Mouse (Mus musculus) adrenal gland, postnatal 14 days (tissue): ENCODE measurements at regions not wholly inside any gene's neighbourhood (a gene's known extent, or its start where the extent isn't known, plus 50 kb on each side); places are given as distances from the start of the nearest gene placed in this dataset.

Source experiments
- DNase-seq: peaks from one replicate; pipeline ENCODE4 v3.0.0; 2021; ENCODE audit warnings: mixed read lengths

DNA sequence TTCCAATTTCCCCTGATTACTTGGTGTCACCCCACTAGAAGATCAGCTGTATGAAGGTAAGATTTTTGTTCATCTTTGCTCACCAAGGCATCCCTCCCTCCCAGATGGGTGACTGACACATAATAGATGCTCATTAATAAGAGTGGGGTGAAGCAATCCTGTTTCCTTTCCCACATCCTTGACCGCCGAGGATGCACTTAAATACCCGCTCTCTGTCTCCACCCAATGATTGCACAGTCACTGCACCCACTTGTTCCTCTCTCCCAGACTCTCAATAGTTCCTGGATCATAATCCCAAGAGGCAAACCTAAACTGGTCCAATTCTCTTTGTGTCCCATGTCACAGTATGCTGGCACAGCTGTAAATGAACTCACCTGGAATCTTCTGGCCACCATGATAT, 86.4 kb upstream of the Ccn6 start:
- DNase-seq: no peak

DNA sequence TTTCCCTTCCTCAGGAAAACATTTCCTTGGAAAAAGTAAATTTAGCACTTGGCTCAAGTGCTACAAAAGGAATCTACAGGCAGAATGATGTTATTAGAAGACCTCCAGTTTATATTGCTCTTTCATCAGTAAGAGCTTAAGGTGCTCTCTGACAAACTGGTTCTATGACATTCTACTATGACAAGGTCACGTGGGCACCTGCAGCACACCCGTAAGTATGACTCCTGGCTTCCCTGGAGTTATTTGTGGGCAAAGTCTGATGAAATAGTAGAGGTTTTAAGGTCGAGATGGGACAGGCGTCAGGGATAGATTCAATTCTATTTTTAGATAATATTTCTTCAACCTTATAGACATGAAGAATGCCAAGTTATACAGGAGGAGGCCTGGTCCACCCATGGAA, 84.9 kb upstream of the Ccn6 start:
- DNase-seq: no peak

DNA sequence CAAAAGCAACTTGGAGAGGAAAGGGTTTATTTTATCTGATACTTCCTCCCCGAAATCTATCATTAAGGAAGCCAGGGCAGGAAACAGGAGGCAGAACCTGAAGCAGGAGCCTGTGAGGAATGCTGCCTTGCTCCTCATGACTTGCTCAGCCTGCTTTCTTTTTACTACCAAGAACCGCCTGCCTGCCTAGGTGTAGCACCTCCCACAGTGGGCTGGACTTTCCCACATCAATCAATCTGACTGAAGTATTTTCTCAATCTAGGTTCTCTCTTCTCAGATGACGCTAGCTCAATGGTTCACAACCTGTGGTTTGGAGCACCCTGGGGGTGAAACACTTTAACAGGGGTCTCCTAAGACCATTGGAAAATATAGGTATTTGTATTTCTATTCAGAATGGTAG, 83.4 kb upstream of the Ccn6 start:
- DNase-seq: no peak

DNA sequence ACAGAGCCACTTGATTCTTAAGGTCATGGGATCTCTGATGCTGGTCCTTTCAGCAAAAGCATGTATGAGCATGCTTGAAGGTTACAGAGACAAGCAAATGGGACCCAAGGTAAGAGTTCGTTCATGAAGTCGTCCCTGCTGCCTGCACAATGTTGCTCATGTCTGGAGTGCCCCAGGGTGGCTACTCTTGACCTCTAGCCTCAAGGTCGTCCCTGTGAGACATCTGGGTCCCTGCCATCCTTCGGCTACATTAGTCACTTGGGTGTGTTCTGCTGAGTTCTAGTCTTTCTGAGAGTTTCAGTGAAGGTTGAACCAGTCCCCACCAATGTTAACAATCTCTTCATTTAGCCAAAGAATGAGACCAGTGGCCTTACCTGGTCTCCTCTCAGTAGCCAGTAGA, 81.5 kb upstream of the Ccn6 start:
- DNase-seq: peak; percentile 81

DNA sequence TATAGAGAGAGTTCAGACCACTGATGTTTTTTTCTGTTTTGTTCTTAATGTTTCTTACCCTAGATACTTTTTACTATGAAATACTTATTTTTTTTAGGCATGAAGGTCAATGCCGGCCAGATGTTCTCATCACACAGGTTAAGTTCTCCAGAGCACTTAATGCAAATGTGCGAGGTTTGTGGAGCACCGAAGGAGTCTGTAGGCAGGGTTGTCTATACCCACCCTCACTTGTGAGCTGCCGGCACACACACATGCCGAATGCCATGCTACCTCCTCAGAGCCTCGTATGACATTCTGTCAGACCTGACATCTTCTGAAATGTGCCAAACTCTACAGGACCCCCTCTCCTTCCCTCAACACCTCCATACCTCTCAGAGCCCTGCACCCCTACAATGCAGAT, 80.5 kb upstream of the Ccn6 start:
- no peak for DNase-seq

DNA sequence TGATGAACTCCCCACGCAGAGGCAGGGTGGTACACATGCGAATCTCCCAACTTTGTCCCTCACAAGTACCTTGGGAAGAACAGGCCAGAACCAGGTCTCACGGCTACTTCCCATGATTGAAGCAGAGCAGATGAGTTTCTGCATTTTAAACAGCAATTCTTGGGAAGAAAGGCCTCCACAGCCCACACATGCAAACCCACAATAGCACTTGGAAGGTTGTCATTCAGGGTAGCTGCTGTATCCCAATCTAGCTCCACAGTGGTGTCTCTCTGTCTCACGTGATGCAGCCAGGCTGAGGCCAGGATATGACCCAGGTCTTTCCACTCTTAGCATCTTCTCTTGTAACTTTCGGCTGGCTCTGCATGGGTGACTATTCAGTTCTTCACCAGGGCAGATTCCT, 78.8 kb upstream of the Ccn6 start:
- DNase-seq: no peak

DNA sequence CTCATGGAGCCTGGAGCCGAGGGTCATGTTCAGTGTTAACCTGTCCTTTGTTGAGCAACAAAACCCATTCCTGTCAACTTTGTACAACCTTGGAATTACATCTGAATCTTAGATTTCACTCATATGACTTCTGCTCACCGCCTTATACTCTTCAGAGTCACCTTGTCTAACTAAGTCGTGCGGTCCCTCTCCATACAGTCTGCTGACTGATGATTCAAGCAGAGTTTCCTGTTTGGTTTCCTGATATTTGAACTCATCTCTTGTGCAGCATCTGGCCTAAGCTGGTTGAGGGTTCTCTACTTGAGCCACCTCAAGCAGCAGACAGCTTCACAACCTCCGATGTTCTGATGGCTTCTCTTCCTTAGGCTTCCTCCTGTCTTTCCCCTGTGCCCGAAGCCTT, 78.3 kb upstream of the Ccn6 start:
- no peak for DNase-seq

DNA sequence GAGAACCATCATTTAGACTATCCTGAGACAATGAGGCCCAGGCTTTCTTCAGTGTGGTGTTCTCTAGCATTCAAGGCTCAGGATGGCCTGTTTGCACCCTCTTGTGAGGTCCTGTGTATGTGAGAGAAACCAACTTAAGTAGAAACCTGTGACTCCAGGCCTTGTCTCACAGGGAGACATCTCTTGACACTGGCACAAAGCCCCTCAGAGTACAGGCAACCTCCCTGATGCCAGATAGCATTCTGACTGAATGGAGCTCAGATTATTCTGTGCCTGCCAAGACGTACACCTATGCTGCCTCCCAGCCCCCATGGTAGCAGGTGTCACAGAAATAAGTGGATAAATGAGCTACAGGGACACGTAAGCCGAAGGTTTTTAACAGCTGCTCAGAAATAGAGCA, 77.9 kb upstream of the Ccn6 start:
- DNase-seq: no peak

DNA sequence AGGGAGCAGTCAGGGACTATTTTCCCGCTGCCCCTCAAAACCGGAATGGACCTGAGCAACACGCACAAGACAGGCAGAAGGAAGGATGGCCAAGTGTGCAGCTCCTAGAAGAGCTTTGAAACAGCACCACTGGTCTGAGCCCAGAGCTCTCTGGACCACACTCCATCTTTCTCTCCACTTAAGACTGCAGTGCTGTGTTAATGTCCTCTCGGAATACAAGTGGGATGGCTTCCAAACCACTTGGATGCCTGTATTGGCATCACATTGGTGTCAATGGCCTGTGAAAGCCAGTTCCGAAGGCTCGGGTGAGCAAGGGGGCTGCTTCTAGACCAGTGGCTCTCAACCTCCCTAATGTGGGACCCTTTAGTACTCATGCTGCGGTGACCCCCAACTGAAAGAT, 77.4 kb upstream of the Ccn6 start:
- DNase-seq: no peak

DNA sequence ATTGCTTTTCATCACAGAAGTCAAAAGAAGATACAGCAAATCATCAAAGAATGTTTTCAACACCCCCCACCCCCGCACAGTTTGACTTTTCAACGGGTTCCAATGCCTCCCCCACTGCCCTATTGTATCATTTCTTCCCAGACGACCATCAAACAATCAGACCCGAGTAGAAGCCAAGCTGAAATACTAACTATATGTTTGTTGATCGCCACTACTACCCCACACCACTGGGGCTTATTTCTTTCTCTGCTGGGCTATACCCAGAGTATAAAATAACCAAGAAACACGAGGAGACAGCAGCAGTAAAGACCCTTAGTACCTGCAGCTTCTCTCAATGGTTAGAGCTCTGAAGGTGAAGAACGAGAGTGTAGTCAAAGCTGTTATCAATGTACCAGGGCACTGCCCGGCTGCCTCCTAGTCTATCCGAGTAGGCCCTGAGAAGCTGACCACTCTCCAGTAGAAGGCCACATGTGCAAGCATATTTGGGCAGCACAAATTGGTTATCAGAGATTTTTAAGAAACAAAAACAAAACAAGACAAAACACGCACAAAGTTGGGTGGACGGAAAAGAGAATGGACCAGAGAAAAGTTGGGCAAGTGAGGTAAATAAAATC, 76.7 kb upstream of the Ccn6 start:
- DNase-seq: no peak

DNA sequence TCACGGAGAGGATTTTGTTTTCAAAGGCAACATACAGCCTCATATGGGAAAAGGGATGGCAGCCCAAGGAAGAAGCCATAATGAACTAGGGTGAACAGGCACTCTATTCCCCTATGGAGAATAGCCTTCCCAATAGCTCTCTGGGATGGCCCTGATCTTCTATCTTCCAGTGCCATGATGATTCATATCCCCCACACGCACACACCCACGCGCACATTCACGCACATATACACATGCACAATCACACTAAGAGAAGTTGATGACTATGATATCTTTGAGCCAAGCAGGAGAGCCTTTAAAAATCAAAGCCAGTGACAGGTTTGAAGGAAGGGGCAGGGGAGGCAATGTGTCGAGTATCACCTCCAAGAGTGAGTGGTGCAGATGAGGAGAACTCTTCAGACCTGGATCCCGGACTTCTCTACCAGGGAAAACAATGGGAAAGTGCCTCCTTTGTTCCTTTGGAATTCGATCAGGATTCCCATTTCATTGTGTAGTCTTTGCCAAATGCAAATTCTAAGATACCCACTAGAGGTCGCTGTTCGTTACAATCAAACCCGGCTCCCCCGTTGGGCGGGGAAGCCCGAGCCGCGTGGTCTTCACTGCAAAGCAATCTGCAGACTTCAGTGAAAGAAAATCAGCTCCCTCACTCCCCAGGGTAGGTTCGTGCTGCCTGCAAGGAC, 76.0 kb upstream of the Ccn6 start:
- peak; percentile 90 for DNase-seq

DNA sequence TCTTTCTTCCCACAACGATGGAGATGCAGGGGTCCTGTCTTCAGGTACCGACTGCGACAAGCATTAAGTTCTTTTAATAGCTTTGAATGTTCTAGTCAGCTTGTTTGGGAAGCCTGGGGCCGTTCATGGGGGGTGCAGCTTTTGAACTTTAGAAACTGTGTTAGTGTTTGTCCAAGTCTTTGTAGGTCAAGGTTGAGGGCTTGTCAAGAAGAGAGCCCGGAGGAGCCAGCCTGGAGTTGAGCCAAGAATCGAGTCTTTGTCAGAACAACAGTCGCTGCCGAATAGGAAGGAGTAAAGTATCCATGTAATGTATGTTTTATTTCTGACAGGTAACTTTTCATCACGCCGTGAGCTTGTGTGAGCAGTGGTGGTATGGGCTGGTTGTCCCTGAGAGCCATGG, 75.0 kb upstream of the Ccn6 start:
- DNase-seq: peak; percentile 89

DNA sequence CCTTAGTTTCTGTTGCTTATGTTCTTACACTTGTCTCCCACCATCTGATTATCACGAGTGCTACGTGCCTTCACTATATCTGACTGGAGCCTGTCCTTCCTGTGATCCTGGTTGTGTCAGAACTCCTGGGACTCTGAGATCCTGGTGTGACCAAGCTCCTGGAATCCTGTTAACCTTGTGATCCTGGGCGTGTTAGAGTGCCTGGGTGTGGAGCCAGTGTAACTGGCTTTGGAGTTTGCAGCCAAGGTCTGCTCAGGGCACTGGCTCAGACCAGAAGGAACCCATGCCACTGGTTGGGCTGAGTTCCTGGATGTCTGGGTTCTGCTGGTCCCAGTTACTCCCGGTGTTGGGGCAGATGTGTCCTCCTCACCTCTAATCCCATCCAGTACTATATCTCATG, 74.0 kb upstream of the Ccn6 start:
- DNase-seq: peak; percentile 27

DNA sequence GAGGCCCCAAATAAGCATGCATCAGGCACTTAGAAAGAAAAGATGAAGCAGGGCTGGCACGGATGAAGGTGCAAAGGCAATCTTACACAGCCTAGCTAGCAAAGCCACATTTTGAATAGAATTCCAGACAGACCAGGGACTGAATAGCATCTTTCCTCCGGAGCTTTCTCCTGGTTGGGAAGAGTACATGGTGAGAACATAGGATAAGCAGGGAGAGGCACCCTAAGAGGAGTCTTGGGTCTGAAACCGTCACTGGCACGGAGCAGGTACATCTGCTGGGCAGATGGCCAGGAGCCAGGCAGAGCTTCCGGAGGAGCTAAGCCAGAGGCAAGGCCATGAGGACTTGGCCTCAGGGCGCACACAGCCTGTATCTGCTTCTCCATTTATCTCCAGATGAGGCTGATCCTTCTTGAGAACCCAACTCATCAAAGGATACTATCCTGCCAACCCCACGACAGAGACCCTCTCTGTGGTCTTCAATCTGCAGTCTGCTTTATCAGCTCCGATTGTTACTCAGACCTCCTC, 70.4 kb upstream of the Ccn6 start:
- no peak for DNase-seq

DNA sequence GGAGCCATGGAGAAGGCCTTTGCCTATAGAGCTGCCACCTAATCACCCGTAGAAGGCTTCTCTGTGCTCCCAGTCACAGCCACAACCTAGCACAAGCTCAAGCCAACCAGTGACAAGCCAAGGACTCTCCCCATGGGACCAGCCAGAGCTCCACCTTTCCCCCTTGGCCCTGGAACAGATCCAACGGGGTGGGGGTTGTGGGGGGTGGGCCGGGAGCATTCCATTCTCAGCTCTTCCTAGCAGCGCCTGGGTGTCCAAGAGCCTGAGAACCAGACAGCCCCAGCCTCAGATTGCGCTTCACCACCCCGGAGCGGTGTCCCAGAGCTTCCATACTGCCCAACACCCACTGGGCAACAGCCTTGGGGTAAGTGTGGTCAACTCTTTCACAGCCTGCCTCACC, 69.6 kb upstream of the Ccn6 start:
- no peak for DNase-seq

DNA sequence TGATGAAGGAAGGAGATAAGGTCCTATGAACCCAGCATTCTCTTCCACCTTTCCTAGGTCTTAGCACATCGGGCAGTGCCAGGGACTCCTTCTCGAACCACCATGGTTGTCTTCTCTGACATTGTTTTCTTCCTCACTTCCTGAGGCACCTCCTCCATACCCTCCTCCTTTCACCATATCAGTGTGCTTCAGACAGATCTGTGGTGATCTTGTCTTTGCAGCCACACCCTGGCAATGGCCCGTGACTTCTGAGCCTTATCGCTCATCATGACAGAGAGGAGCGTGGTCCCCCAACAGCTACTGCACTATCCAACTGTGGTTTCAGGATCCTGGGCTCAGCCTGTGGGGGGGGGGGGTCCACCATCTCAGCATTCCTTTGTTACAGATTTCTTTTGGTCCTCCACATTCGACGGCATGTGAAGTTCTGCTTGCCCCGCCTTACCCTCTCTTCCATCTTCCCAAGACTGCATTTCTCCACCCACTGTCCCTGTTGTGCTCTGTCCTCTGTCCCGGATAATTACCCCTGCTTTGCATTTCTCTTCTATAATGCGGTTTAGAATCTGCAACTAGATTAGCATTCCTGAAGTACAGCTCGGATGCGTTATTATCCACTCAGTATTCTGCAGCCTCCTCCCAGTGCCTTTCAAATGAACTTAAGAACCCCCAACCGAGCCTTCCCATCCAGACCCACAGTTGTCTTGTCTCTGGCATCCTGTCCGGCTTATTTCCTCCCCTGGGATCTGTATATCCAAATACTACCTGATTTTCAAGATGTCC, 67.2 kb upstream of the Ccn6 start:
- no peak for DNase-seq

DNA sequence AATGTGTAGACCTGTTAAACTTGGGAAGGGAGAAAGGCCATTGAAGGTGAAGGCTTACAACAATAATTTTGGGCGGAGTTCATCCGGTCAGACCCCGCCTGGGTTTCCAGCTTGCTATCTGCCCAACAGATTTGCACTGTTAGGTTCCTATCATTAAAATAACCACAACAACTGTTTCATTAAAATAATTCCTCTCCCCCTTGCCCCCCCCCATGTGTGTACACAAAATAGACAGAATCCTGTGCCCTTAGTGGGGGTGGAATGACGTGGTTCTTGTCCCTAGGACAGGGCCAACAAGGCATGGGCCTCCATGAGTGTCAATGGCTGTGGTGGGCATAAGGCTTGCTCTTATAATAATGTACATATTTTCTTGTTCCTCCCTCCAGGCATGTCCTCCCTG, 65.6 kb upstream of the Ccn6 start:
- no peak for DNase-seq

DNA sequence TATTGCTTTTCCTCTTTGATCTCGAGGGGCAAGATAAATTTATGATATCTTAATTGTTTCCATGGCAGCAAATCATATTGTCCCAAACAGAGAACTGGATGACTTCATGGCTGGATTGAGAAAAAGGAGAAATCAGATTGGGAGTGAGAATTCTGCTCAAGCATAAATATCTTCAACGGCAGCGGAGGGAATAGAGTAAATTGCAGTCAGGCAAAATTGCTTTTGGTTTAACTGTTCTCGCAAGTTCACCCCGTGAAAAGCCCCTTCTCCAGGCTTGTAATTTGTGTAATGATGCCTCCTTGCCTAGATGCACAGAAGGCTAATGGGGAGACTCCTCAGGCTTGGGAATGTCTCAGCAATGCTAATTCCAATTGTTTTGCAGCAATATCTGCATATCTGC, 64.4 kb upstream of the Ccn6 start:
- no peak for DNase-seq

DNA sequence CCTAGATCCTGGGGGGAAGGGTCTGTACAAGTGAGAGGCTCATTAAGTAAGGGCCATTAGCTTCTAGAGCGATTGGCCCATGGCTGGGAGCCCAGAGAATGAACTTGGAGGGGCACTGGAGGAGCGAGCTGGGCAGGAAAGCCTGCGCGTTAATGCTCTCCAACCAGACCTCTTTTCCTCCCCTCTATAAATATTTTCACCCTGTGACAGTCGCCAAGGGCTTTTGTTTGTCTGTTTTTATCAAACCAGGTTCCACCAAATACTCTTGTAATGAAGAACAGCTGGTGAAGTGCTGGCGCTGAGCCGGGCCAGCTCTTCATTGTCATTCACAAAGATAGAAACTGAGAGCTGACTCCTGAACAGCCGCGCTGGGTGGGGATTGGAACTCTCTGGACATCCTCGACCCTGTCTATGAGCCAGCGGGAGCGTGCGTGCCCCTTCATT, 63.9 kb upstream of the Ccn6 start:
- DNase-seq: peak; percentile 31

DNA sequence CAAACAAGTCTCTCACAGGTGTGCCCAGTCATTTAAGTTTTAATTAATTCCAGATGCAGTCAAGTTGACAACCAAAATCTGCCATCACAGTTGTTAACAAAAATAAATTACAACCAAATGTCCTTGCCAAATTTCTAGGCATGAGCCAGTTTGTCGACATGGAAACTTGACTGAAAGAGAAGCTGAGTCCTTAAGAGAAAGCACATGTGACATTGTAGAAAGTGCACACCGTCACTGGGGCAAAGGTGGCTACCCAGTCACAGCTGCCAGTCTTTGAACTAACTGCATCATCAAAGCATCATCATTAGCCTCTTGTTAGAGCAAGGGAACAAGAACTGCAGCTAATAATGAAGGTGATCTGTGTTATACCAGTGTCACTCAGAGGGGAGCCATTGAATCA, 62.9 kb upstream of the Ccn6 start:
- no peak for DNase-seq

DNA sequence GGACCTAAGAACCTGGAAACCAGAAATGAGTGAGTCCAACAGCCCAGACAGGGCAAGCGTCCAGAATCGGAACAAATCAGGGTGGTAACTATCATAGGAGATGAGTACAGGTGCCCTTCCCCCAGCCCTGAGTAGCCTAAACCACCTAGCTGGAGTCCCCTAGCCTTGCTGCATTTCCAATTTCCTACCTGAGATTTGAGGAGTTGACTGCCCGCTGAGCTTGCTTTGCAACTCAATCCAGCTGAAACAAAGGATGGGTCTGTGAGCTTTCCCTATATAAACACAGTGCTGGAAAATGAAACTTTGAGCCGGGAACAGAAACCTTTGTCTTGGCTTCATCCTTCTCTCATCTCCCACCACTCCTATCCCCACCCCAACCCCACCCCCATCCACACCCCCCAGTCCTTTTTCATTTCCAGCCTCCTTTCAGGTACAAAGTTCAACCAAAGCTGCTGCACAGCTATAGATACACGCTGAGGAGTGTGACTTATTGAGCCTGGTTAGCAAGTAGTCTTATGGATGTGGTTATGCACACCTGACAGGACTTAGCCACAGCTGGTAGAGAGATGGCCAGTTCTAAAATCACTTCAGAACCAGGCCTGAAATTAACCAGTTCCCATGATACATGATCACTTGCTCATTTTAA, 61.0 kb upstream of the Ccn6 start:
- no peak for DNase-seq

DNA sequence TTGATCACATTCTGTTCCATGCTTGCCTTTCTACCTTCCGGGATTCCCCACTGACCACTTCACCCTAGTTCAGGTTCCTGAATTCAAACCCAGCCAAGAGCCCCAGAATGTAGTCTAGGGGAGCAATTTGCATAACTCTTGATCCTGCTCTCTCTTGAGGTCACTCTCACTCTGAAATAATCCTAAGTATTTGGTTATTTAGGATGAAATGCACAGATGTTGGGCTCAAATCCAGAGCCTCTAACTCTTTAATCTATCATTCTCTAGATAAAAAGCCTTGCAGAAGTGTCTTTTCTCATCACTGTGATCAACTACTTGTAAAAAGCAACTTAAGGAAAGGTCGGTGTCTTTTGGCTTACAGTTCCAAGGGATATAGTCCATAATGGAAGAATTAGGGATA, 57.4 kb upstream of the Ccn6 start:
- no peak for DNase-seq

DNA sequence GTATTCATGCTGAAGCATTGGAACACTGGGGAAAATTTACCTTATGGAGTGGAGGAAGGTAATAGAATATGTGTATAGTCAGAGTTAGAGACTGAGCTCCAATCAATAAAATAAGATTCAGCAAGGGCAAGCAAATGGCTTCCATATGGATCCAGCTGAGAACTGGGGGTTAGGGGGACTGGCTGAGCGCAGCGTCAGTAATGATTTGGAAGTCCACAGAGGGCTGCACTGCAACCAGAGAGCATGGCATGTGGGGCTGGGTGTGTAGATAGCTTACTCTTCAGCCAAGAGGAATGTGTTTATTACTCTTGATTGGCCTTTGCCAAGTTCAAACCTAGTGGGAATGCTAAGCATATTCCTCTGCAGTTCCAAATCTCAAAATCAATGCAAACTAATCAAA, 55.8 kb upstream of the Ccn6 start:
- DNase-seq: no peak
